Mouse (Mus musculus): ENCODE data around the gene Gm35549. TPM values are rescaled to one million over a fixed set of nuclear protein-coding genes. Genes with fewer than 3 reads are reported as not detected.
"Not testable (repeated sequence)": the region's sequence is repeated elsewhere in the genome, so short reads cannot be mapped to it uniquely, and the experiment has no call there.

The Gm35549 gene
- polyA plus RNA-seq, 1 experiment from 2014 or later = not detected

DNA sequence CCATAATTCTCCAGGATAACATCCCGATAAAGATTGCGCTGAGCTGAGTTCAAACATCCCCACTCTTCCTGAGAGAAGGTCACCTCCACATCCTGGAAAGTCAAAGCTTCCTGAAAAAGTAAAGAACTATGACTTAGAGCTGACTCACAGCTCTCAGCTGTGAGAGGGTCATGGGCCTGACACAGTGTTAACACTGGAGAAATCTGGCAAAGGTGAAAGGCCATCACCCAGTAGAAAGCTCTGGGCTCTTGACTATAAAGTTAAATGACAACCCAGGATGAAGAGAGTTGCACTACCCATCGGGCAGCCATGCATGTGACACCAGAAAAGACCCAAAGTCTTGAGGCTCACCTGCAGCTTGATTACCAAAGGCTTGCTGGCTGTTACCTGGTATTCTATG is 12.9 kb upstream of the Gm35549 start:
- Histone ChIP-seq H3K4me2 (no peak overlapping the region), H3K27me3 (replicated peaks) (no peaks in the 10 kb centered on the region), H3K9ac (no peak overlapping the region), H3K27ac (replicated peaks) (no peak overlapping the region), H3K36me3 (peaks cover 96% of the 10 kb centered on the region), H3K4me3 (no peak overlapping the region), H3K9me3 (peaks cover 58% of the 10 kb centered on the region), H3K4me1 (no peaks in the 10 kb centered on the region)
- ATAC-seq (ENCODE audit: extremely low read depth, insufficient number of reproducible peaks, low FRiP score, low TSS enrichment) = no peak
- 95% methylated on average over 3 of the region's 3 CpGs for WGBS

DNA sequence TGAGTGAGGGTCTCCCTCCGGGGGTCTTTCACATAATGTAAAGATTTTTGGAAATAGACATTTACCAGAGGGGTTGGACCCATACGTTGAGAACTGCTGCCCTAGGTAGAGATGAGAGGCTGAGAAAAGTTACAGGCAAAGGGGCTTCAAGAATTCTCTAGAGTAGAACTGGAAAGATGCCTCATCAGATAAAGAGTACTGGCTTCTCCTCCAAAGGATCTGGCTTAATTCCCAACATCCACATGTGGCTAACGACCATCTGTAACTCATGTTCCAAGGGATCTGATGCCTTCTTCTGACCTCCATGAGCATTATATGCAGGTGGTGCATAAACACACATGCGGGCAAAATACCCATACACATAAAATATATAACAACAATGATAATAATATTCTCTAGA is 11.8 kb upstream of the Gm35549 start:
- no peak for ATAC-seq (ENCODE audit: extremely low read depth, insufficient number of reproducible peaks, low FRiP score, low TSS enrichment)
- H3K4me2 ChIP-seq = no peak overlapping the region
- no peak overlapping the region for H3K9ac ChIP-seq
- 93% methylated on average over 4 of the region's 4 CpGs for WGBS
- peaks cover 96% of the 10 kb centered on the region for H3K36me3 ChIP-seq
- H3K4me3 ChIP-seq = no peak overlapping the region
- H3K4me1 ChIP-seq = no peaks in the 10 kb centered on the region
- no peak overlapping the region for H3K27ac ChIP-seq (replicated peaks)
- H3K9me3 ChIP-seq = peaks cover 50% of the 10 kb centered on the region
- H3K27me3 ChIP-seq (replicated peaks) = no peaks in the 10 kb centered on the region

DNA sequence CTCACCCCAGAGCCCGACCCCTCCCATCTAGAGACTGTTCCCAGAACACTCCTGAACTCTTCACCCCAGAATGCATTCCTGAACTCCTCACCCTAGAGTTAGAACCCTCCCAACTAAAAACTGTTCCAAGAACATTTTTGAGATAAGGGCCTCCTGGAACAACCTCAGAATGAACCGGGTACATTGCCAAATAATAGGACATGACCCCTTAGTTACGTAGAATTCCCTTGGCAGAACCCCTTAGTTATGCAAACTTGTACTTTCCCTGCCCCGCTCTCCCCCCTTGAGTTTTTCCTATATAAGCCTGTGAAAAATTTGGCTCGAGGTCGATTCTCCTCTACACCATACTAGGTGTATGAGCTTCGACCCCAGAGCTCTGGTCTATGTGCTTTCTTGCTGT is 11.3 kb upstream of the Gm35549 start:
- not testable (repeated sequence) for H3K9ac ChIP-seq; H3K27me3 ChIP-seq (replicated peaks); H3K4me3 ChIP-seq; ATAC-seq (ENCODE audit: extremely low read depth, insufficient number of reproducible peaks, low FRiP score, low TSS enrichment); H3K4me1 ChIP-seq; H3K27ac ChIP-seq (replicated peaks); H3K4me2 ChIP-seq
- WGBS = 53% methylated on average over 2 of the region's 7 CpGs
- peaks cover 96% of the 10 kb centered on the region for H3K36me3 ChIP-seq
- peaks cover 45% of the 10 kb centered on the region for H3K9me3 ChIP-seq

DNA sequence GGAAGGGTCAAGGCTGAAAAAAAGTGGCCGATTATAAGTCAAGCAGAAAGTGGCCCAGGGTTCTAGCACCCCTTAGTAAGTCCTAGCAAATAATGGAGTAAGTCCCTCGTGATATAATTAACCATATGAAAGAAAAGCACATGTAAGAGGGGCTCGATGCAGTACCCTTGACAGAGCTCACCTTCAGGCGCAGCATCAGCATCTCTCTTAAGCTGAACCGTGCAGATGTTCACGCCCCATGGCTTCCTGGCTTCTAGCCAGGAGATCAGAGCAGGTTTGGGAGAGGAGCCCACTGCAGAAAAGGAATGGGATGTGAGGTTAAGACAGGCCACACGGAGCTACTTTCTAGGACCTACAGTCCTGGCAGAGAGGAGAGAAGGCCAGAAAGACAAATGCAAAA is 10.7 kb upstream of the Gm35549 start:
- H3K9me3 ChIP-seq = peaks cover 40% of the 10 kb centered on the region
- H3K4me1 ChIP-seq = no peaks in the 10 kb centered on the region
- H3K9ac ChIP-seq = no peak overlapping the region
- H3K27ac ChIP-seq (replicated peaks) = no peak overlapping the region
- H3K4me3 ChIP-seq = no peak overlapping the region
- peaks cover 96% of the 10 kb centered on the region for H3K36me3 ChIP-seq
- ATAC-seq (ENCODE audit: extremely low read depth, insufficient number of reproducible peaks, low FRiP score, low TSS enrichment) = no peak
- H3K4me2 ChIP-seq = no peak overlapping the region
- no peaks in the 10 kb centered on the region for H3K27me3 ChIP-seq (replicated peaks)
- 91% methylated on average over 7 of the region's 7 CpGs for WGBS

DNA sequence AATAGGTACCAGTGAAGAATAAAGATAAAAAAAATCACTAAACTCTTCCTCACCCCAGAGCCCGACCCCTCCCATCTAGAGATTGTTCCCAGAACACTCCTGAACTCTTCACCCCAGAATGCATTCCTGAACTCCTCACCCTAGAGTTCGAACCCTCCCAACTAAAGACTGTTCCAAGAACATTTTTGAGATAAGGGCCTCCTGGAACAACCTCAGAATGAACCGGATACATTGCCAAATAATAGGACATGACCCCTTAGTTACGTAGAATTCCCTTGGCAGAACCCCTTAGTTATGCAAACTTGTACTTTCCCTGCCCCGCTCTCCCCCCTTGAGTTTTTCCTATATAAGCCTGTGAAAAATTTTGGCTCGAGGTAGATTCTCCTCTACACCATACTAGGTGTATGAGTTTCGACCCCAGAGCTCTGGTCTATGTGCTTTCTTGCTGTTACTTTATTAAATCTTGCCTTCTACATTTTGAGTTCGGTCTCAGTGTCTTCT is 4.0 kb upstream of the Gm35549 start:
- Histone ChIP-seq H3K9me3 (peaks cover 20% of the 10 kb centered on the region; the same call in 1 of the 2 replicates), H3K36me3 (peaks cover 47% of the 10 kb centered on the region)
- H3K9ac ChIP-seq; ATAC-seq (ENCODE audit: extremely low read depth, insufficient number of reproducible peaks, low FRiP score, low TSS enrichment); H3K27me3 ChIP-seq (replicated peaks); H3K27ac ChIP-seq (replicated peaks); H3K4me2 ChIP-seq; H3K4me1 ChIP-seq; H3K4me3 ChIP-seq: not testable (repeated sequence)
- 73% methylated on average over 7 of the region's 8 CpGs for WGBS

DNA sequence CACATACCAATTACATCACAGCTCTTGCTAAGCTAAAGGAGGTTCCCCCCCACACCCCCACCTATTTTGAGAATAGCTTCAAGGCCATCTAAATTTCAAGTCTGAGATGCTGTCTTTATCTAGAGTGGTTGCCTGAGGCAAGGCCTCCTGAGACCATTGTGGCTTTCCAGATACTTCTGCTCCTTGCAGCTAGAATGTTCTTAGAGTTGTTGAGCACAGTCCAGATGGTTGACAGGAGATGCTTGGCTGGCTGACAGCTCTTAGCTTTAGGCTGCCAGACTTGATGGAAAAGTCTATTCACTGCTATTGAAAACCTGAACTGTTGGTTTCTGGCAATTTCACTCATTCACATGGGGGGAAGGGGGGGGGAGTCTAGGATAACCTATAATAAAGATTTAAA is 2.3 kb upstream of the Gm35549 start:
- Histone ChIP-seq H3K4me2 (no peak overlapping the region), H3K9ac (no peak overlapping the region), H3K27ac (replicated peaks) (no peak overlapping the region), H3K4me3 (no peak overlapping the region), H3K9me3 (peaks cover 13% of the 10 kb centered on the region; the same call in 1 of the 2 replicates), H3K4me1 (no peaks in the 10 kb centered on the region), H3K36me3 (peaks cover 29% of the 10 kb centered on the region), H3K27me3 (replicated peaks) (no peaks in the 10 kb centered on the region)
- ATAC-seq (ENCODE audit: extremely low read depth, insufficient number of reproducible peaks, low FRiP score, low TSS enrichment) = no peak

DNA sequence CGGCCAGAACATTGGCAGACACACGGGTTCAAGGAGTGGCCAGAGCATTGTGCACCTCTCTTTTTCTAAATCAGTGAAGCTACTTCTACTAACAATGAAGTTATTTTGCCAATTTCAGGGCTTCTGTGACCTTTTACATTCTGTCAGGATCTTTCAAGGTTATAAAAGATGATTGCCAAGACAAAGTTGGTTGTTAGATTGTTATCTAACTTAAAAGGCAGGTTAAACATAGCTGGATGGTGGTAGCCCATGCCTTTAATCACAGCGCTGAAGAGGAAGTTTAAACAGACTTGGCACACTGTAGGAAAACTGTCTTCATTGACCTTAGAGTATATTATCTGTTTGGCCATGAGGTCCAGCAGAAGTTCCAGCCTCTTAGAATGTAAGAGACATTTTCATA is 1.8 kb upstream of the Gm35549 start:
- no peak overlapping the region for H3K4me3 ChIP-seq
- H3K36me3 ChIP-seq = peaks cover 24% of the 10 kb centered on the region
- H3K4me2 ChIP-seq = no peak overlapping the region
- 75% methylated on average over 3 of the region's 3 CpGs for WGBS
- no peaks in the 10 kb centered on the region for H3K4me1 ChIP-seq
- peaks cover 13% of the 10 kb centered on the region; the same call in 1 of the 2 replicates for H3K9me3 ChIP-seq
- no peaks in the 10 kb centered on the region for H3K27me3 ChIP-seq (replicated peaks)
- no peak overlapping the region for H3K27ac ChIP-seq (replicated peaks)
- ATAC-seq (ENCODE audit: extremely low read depth, insufficient number of reproducible peaks, low FRiP score, low TSS enrichment) = no peak
- H3K9ac ChIP-seq = no peak overlapping the region

DNA sequence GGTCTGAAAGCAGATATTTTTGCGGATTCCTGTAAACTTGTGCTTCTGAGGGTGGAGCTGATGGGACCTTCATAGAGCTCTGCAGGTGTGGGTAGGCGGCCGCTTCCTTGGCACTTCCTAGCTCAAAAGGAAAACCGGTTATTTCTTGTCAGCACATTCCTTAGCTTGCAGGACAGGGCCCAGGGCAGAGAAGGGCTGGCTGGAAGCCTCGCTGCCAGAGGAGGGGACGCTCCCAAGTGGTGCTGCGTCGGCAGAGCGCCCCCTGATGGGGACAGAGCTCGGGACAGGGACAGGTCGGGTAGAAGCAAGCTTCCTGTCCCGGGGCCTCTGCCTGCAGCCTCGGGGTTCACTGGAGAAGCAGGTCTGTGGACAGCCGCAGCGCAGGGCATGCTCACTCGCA is 6.2 kb downstream of the Gm35549 start:
- peaks cover 22% of the 10 kb centered on the region for H3K4me1 ChIP-seq
- no peak overlapping the region for H3K27ac ChIP-seq (replicated peaks)
- H3K9ac ChIP-seq = peak overlapping the region; percentile 48; the same call in 1 of the 2 replicates
- ATAC-seq (ENCODE audit: extremely low read depth, insufficient number of reproducible peaks, low FRiP score, low TSS enrichment) = no peak
- WGBS = 23% methylated on average over 16 of the region's 16 CpGs
- peak overlapping the region; percentile 20; the same call in 1 of the 2 replicates for H3K4me3 ChIP-seq
- H3K36me3 ChIP-seq = peaks cover 19% of the 10 kb centered on the region
- no peaks in the 10 kb centered on the region for H3K9me3 ChIP-seq
- peak overlapping the region; percentile 49 for H3K4me2 ChIP-seq
- H3K27me3 ChIP-seq (replicated peaks) = no peaks in the 10 kb centered on the region

DNA sequence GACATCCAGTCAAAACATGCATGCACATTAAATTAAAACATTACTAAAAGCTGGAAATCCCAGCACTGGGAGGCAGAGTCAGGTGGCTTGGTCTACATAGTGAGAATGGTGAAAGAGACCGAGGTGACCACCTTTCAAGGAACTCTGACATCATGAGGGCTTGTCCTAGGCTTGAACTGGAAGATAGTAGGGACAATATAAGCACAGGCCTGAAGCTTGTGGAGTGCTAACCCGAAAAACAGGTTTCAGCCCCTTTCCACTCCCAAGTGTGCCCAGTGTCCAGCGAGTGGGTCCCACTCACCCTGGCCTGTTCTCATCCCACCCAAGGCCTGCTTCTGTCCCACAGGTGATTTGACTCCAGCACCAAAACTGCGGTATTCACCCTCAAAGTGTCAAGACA is 6.6 kb downstream of the Gm35549 start:
- Histone ChIP-seq H3K36me3 (peaks cover 21% of the 10 kb centered on the region), H3K4me1 (peaks cover 22% of the 10 kb centered on the region), H3K27me3 (replicated peaks) (no peaks in the 10 kb centered on the region), H3K9me3 (no peaks in the 10 kb centered on the region), H3K4me2 (no peak overlapping the region), H3K9ac (peak overlapping the region; percentile 21; the same call in 1 of the 2 replicates), H3K27ac (replicated peaks) (peak overlapping the region; percentile 43), H3K4me3 (no peak overlapping the region)
- ATAC-seq (ENCODE audit: extremely low read depth, insufficient number of reproducible peaks, low FRiP score, low TSS enrichment) = no peak
- WGBS = 86% methylated on average over 4 of the region's 4 CpGs

DNA sequence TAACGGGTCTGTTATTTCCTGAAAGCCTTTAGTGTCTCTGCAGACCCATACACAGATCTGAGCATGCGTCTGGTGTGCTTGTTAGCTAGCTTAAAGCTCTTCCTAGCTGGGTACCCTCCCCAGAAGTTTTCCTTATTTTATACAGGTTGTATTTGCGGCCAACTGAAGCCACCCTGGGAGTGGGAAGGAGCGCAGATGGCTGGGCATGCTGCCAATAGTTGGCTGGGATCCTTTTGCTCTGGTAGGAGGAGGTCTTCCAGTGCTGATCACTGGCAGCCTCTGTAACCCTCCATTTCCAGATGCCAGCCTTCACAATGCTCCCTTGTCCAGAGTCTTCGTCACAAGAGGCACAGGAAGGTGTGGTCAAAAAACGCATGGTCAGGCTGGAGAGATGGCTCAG is 7.0 kb downstream of the Gm35549 start:
- Histone ChIP-seq H3K9ac (no peak overlapping the region), H3K27me3 (replicated peaks) (no peaks in the 10 kb centered on the region), H3K27ac (replicated peaks) (peak overlapping the region; percentile 43; the same call in 1 of the 2 replicates), H3K4me3 (no peak overlapping the region), H3K4me2 (no peak overlapping the region), H3K4me1 (peaks cover 22% of the 10 kb centered on the region), H3K36me3 (peaks cover 21% of the 10 kb centered on the region), H3K9me3 (no peaks in the 10 kb centered on the region)
- no peak for ATAC-seq (ENCODE audit: extremely low read depth, insufficient number of reproducible peaks, low FRiP score, low TSS enrichment)
- 40% methylated on average over 6 of the region's 6 CpGs for WGBS

DNA sequence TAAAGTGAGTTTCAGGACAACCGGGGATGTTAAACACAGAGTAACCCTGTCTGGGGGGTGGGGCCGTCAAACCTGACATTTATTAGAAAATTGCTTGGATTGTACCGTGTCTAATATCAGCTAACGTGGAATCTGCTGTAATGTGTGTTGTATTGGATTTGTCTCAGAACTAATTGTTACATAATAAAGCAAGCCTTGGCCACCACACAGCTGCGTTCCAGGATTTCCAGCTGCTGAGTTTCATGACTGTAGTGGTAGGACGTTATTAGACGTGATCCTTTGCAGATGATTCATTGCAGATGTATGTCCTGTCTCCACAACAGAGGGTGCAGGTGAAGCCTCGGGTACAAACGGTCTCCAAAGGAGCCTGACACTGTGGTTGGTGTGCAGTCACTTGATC is 7.7 kb downstream of the Gm35549 start:
- Histone ChIP-seq H3K4me1 (peaks cover 22% of the 10 kb centered on the region), H3K9ac (no peak overlapping the region), H3K9me3 (no peaks in the 10 kb centered on the region), H3K36me3 (peaks cover 21% of the 10 kb centered on the region), H3K27me3 (replicated peaks) (no peaks in the 10 kb centered on the region), H3K27ac (replicated peaks) (no peak overlapping the region), H3K4me3 (no peak overlapping the region), H3K4me2 (no peak overlapping the region)
- WGBS = 79% methylated on average over 9 of the region's 9 CpGs
- ATAC-seq (ENCODE audit: extremely low read depth, insufficient number of reproducible peaks, low FRiP score, low TSS enrichment) = no peak

DNA sequence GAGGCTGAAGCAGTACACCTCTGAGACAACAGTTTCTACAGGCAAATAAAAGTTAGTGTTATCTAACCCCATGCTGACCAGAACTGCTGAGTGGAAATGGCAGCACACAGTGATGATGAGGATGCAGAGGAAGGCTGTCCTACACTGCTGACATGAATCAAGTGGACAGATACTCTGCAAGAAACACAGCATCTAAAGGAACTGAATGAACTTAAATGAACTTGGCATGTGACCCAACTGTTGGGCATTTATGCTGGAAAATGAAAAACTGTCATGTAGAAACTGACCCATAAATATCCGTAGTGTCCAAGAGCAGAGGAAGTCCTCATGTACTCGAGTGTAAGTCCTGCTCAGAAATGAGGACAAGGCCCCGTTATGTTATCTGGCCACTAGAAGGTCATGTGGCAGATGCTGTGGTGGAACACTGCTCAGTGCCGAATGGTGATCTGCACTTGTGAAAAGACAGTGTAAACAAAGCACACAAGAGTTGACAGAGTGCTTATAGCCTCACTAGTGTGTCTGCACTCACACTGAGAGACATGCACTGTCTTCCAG is 13.9 kb downstream of the Gm35549 start:
- 55% methylated on average over 4 of the region's 4 CpGs for WGBS

More for the DNA sequence above, 13.9 kb downstream of the Gm35549 start:
- Histone ChIP-seq H3K27me3 (replicated peaks) (no peaks in the 10 kb centered on the region), H3K9me3 (no peaks in the 10 kb centered on the region), H3K4me3 (no peak overlapping the region), H3K27ac (replicated peaks) (no peak overlapping the region), H3K4me2 (no peak overlapping the region), H3K4me1 (no peaks in the 10 kb centered on the region), H3K9ac (no peak overlapping the region), H3K36me3 (peaks cover 61% of the 10 kb centered on the region)
- no peak for ATAC-seq (ENCODE audit: extremely low read depth, insufficient number of reproducible peaks, low FRiP score, low TSS enrichment)

Data from heart, embryonic 13.5 days (tissue).